In the genomic region with DNA sequence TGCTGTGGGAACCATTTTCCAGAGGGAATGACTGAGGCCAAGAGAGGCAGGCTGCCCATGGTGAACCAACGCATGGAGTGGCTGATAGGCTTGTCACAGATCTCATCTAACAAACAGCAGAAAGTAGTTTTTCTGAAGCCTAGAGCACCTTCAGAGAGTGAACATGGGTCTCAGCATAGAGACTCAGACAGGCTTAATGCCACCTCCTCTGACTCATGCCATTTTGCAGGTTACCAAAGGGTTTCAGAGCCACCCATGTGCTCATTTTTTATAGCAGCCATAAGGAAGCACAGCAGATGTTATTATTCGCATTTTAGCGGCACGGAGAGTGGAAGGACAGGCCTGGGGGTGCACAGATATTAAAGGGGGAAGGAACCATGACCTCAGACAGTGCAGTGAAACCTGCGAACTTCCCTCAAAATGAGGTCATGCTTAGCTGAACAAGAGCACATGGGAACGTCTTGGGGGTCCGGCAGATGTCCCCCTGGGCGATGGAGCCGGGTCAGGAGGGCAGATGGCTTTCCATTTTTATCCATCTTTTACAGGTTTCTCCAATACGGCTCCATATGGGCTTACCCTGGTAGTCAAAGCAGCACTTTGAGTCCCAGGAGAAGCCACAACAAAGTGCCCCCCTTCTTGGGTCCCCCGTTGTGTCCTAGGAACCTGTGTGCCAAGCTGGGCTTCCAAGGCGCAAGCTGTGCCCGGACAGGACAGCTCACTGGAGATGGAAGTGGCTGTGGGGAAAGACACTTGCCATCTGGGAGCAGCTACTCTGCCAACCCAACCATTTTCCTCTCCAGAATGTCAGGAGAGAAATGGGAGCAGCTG, we compare ENCODE assay signal across 12 mouse cellular contexts.
DNase-seq lines count a peak whose midpoint lies in the region; ATAC-seq and TF ChIP-seq lines count a peak whose summit lies in the region.
"Had no signal": no experiment of that assay in that cellular context is flagged by ENCODE, and none has a peak within 500 bp of the region (broad histone marks: within the 10 kb centered on the region; RNA-seq: fewer than 3 reads in every experiment).

No protein-coding gene starts in this region.

- H3K27ac ChIP-seq in heart, embryonic 12.5 days (ENCODE audit: poor library complexity, severe bottlenecking), result peak overlapping the region; percentile 34; the same call in 1 of the 2 replicates
- peak overlapping the region; percentile 68 for H3K27ac ChIP-seq in embryonic facial prominence, embryonic 13.5 days
- no peak overlapping the region for H3K27ac ChIP-seq in left cerebral cortex, adult 2 months

- TF ChIP-seq CTCF in left cerebral cortex, adult 2 months (IDR thresholded peaks at IDR 0.05), result no peak

- WGBS in heart, embryonic 12.5 days, result 79% methylated on average over 13 of the region's 13 CpGs
- 73% methylated on average over 13 of the region's 13 CpGs for WGBS in embryonic facial prominence, embryonic 13.5 days

- intact Hi-C loops in heart, postnatal 25 days (cut with DNase I), result no loop called here
- intact Hi-C loops in left cerebral cortex, adult 2 months (cut with DNase I), result no loop called here

- peaks cover 31% of the 10 kb centered on the region for H3K4me1 ChIP-seq in heart, embryonic 12.5 days (replicated peaks)
- H3K4me1 ChIP-seq in embryonic facial prominence, embryonic 13.5 days, result peaks cover 37% of the 10 kb centered on the region

- no peaks in the 10 kb centered on the region for H3K27me3 ChIP-seq in heart, embryonic 12.5 days (replicated peaks)
- no peaks in the 10 kb centered on the region for H3K27me3 ChIP-seq in embryonic facial prominence, embryonic 13.5 days

- no peaks in the 10 kb centered on the region for H3K36me3 ChIP-seq in heart, embryonic 12.5 days
- no peaks in the 10 kb centered on the region for H3K36me3 ChIP-seq in embryonic facial prominence, embryonic 13.5 days

- ATAC-seq in heart, embryonic 12.5 days (ENCODE audit: insufficient number of reproducible peaks, low FRiP score), result no peak
- ATAC-seq in embryonic facial prominence, embryonic 13.5 days (ENCODE audit: insufficient number of reproducible peaks, insufficient read depth, low FRiP score, low TSS enrichment, low read depth), result no peak
- ATAC-seq: CD4-positive, CD25-positive, alpha-beta regulatory T cell, adult 4 months had no signal

- no peak overlapping the region for H3K9ac ChIP-seq in heart, embryonic 12.5 days
- H3K9ac ChIP-seq in embryonic facial prominence, embryonic 13.5 days, result no peak overlapping the region

- peaks cover 2% of the 10 kb centered on the region for H3K9me3 ChIP-seq in heart, embryonic 12.5 days (replicated peaks)
- no peaks in the 10 kb centered on the region for H3K9me3 ChIP-seq in embryonic facial prominence, embryonic 13.5 days

- no peak overlapping the region for H3K4me2 ChIP-seq in heart, embryonic 12.5 days
- H3K4me2 ChIP-seq in embryonic facial prominence, embryonic 13.5 days, result 0 out of 2 replicates have a peak overlapping the region, but pooled peaks have one; percentile 16

- DNase-seq in heart, postnatal 25 days (ENCODE audit: low spot score), result no peak
- DNase-seq in retina, postnatal 1 day, result peak; percentile 30
- DNase-seq in retina, embryonic 14.5 days (ENCODE audit: low spot score), result no peak
- no peak for DNase-seq in MN1 (ENCODE audit: low spot score)
- DNase-seq in adrenal gland, adult 18-20 months (ENCODE audit: low spot score in 2 of 2), result no peak
- DNase-seq in left cerebral cortex, adult 2 months (ENCODE audit: extremely low spot score in 1 of 2, low spot score in 2 of 2), result no peak
- DNase-seq: kidney, adult 9 months; lung, postnatal 14 days had no signal

- no peak overlapping the region for H3K4me3 ChIP-seq in heart, embryonic 12.5 days
- no peak overlapping the region for H3K4me3 ChIP-seq in embryonic facial prominence, embryonic 13.5 days
- H3K4me3 ChIP-seq in left cerebral cortex, adult 2 months, result no peak overlapping the region
- H3K4me3 ChIP-seq: myocyte had no signal
